Mouse (Mus musculus): ENCODE measurements around the gene Tmco1. TPM values are rescaled to one million over a fixed set of nuclear protein-coding genes. Genes with fewer than 3 reads are reported as not detected.
A peak's percentile ranks its signal among the peaks of the same experiment; 100 is the strongest.

The Tmco1 gene
- polyA plus RNA-seq, 1 experiment from 2014 or later: 81.5 TPM

GRCm38 (mm10) chr1:167349815-167350596 is 41.8 kb downstream of the Tmco1 start, which contains the start of gene Aldh9a1:
TSS of gene Aldh9a1 (plus strand) at chr1:167349991.
- no peaks in the 10 kb centered on the region for H3K9me3 ChIP-seq (ENCODE audit: control insufficient read depth, low read length)
- H3K9ac ChIP-seq (ENCODE audit: low read length): peak within 1 kb of the TSS; percentile 46
- peaks cover 5% of the 10 kb centered on the region; the same call in 1 of the 2 replicates for H3K36me3 ChIP-seq (ENCODE audit: control insufficient read depth, insufficient read depth, low read length)
- peak within 1 kb of the TSS; percentile 30; the same call in 1 of the 2 replicates for H3K27ac ChIP-seq (replicated peaks; ENCODE audit: low read depth, low read length)
- DNase-seq (ENCODE audit: low spot score) (peak; percentile 90), ATAC-seq (ENCODE audit: insufficient number of reproducible peaks, low FRiP score, low TSS enrichment, low read depth) (peak; percentile 97)
- no peaks in the 10 kb centered on the region for H3K27me3 ChIP-seq (ENCODE audit: control insufficient read depth, insufficient read depth, low read length)
- H3K4me1 ChIP-seq (ENCODE audit: control insufficient read depth, insufficient read depth, low read length): no peaks in the 10 kb centered on the region
- peak within 1 kb of the TSS; percentile 47 for H3K4me3 ChIP-seq (ENCODE audit: low read depth, low read length)
- WGBS: under 1% methylated on average over 55 of the region's 55 CpGs
- H3K4me2 ChIP-seq (ENCODE audit: low read depth, severe bottlenecking): peak within 1 kb of the TSS; percentile 65

- Histone ChIP-seq H3K4me2 (ENCODE audit: low read depth, severe bottlenecking) (peak overlapping the region; percentile 65), H3K27ac (replicated peaks; ENCODE audit: low read depth, low read length) (no peak overlapping the region), H3K27me3 (ENCODE audit: control insufficient read depth, insufficient read depth, low read length) (no peaks in the 10 kb centered on the region), H3K9ac (ENCODE audit: low read length) (peak overlapping the region; percentile 46), H3K4me3 (ENCODE audit: low read depth, low read length) (peak overlapping the region; percentile 47), H3K36me3 (ENCODE audit: control insufficient read depth, insufficient read depth, low read length) (peaks cover 7% of the 10 kb centered on the region; the same call in 1 of the 2 replicates), H3K9me3 (ENCODE audit: control insufficient read depth, low read length) (no peaks in the 10 kb centered on the region), H3K4me1 (ENCODE audit: control insufficient read depth, insufficient read depth, low read length) (no peaks in the 10 kb centered on the region)
- DNase-seq (ENCODE audit: low spot score) (no peak), ATAC-seq (ENCODE audit: insufficient number of reproducible peaks, low FRiP score, low TSS enrichment, low read depth) (no peak)
- WGBS: 29% methylated on average over 13 of the region's 13 CpGs
Measured at GRCm38 (mm10) chr1:167350597-167351415, 42.6 kb downstream of the Tmco1 start.

- Histone ChIP-seq H3K9ac (ENCODE audit: low read length) (no peak overlapping the region), H3K4me2 (ENCODE audit: low read depth, severe bottlenecking) (no peak overlapping the region), H3K4me3 (ENCODE audit: low read depth, low read length) (no peak overlapping the region), H3K36me3 (ENCODE audit: control insufficient read depth, insufficient read depth, low read length) (peaks cover 10% of the 10 kb centered on the region; the same call in 1 of the 2 replicates), H3K27me3 (ENCODE audit: control insufficient read depth, insufficient read depth, low read length) (no peaks in the 10 kb centered on the region), H3K27ac (replicated peaks; ENCODE audit: low read depth, low read length) (no peak overlapping the region), H3K4me1 (ENCODE audit: control insufficient read depth, insufficient read depth, low read length) (no peaks in the 10 kb centered on the region), H3K9me3 (ENCODE audit: control insufficient read depth, low read length) (no peaks in the 10 kb centered on the region)
- ATAC-seq (ENCODE audit: insufficient number of reproducible peaks, low FRiP score, low TSS enrichment, low read depth) (no peak), DNase-seq (ENCODE audit: low spot score) (no peak)
- WGBS: 92% methylated on average over 14 of the region's 14 CpGs
Measured at GRCm38 (mm10) chr1:167352403-167352802, 44.2 kb downstream of the Tmco1 start.

GRCm38 (mm10) chr1:167357387-167357786 is 49.2 kb downstream of the Tmco1 start:
- ATAC-seq (ENCODE audit: insufficient number of reproducible peaks, low FRiP score, low TSS enrichment, low read depth) (no peak), DNase-seq (ENCODE audit: low spot score) (no peak)
- H3K36me3 ChIP-seq (ENCODE audit: control insufficient read depth, insufficient read depth, low read length): peaks cover 10% of the 10 kb centered on the region; the same call in 1 of the 2 replicates
- H3K27ac ChIP-seq (replicated peaks; ENCODE audit: low read depth, low read length): no peak overlapping the region
- 95% methylated on average over 9 of the region's 9 CpGs for WGBS
- no peaks in the 10 kb centered on the region for H3K27me3 ChIP-seq (ENCODE audit: control insufficient read depth, insufficient read depth, low read length)
- no peaks in the 10 kb centered on the region for H3K4me1 ChIP-seq (ENCODE audit: control insufficient read depth, insufficient read depth, low read length)
- H3K9me3 ChIP-seq (ENCODE audit: control insufficient read depth, low read length): no peaks in the 10 kb centered on the region
- H3K9ac ChIP-seq (ENCODE audit: low read length): no peak overlapping the region
- H3K4me3 ChIP-seq (ENCODE audit: low read depth, low read length): no peak overlapping the region
- H3K4me2 ChIP-seq (ENCODE audit: low read depth, severe bottlenecking): no peak overlapping the region

- ATAC-seq (ENCODE audit: insufficient number of reproducible peaks, low FRiP score, low TSS enrichment, low read depth): no peak
- no peak for DNase-seq (ENCODE audit: low spot score)
- Histone ChIP-seq H3K4me2 (ENCODE audit: low read depth, severe bottlenecking) (no peak overlapping the region), H3K9ac (ENCODE audit: low read length) (no peak overlapping the region), H3K27ac (replicated peaks; ENCODE audit: low read depth, low read length) (no peak overlapping the region), H3K4me3 (ENCODE audit: low read depth, low read length) (no peak overlapping the region), H3K4me1 (ENCODE audit: control insufficient read depth, insufficient read depth, low read length) (no peaks in the 10 kb centered on the region), H3K36me3 (ENCODE audit: control insufficient read depth, insufficient read depth, low read length) (peaks cover 10% of the 10 kb centered on the region; the same call in 1 of the 2 replicates), H3K27me3 (ENCODE audit: control insufficient read depth, insufficient read depth, low read length) (no peaks in the 10 kb centered on the region), H3K9me3 (ENCODE audit: control insufficient read depth, low read length) (no peaks in the 10 kb centered on the region)
- 85% methylated on average over 9 of the region's 9 CpGs for WGBS
Measured at GRCm38 (mm10) chr1:167358731-167359130, 50.6 kb downstream of the Tmco1 start.

- Histone ChIP-seq H3K4me2 (ENCODE audit: low read depth, severe bottlenecking) (no peak overlapping the region), H3K27ac (replicated peaks; ENCODE audit: low read depth, low read length) (no peak overlapping the region), H3K27me3 (ENCODE audit: control insufficient read depth, insufficient read depth, low read length) (no peaks in the 10 kb centered on the region), H3K9ac (ENCODE audit: low read length) (no peak overlapping the region), H3K9me3 (ENCODE audit: control insufficient read depth, low read length) (no peaks in the 10 kb centered on the region), H3K36me3 (ENCODE audit: control insufficient read depth, insufficient read depth, low read length) (peaks cover 3% of the 10 kb centered on the region; the same call in 1 of the 2 replicates), H3K4me1 (ENCODE audit: control insufficient read depth, insufficient read depth, low read length) (no peaks in the 10 kb centered on the region), H3K4me3 (ENCODE audit: low read depth, low read length) (no peak overlapping the region)
- DNase-seq (ENCODE audit: low spot score) (no peak), ATAC-seq (ENCODE audit: insufficient number of reproducible peaks, low FRiP score, low TSS enrichment, low read depth) (no peak)
- WGBS: 80% methylated on average over 4 of the region's 4 CpGs
Measured at GRCm38 (mm10) chr1:167360268-167360667, 52.1 kb downstream of the Tmco1 start.

GRCm38 (mm10) chr1:167362819-167363218 is 54.6 kb downstream of the Tmco1 start:
- ATAC-seq (ENCODE audit: insufficient number of reproducible peaks, low FRiP score, low TSS enrichment, low read depth): no peak
- Histone ChIP-seq H3K4me1 (ENCODE audit: control insufficient read depth, insufficient read depth, low read length) (no peaks in the 10 kb centered on the region), H3K9me3 (ENCODE audit: control insufficient read depth, low read length) (no peaks in the 10 kb centered on the region), H3K9ac (ENCODE audit: low read length) (no peak overlapping the region), H3K4me2 (ENCODE audit: low read depth, severe bottlenecking) (no peak overlapping the region), H3K36me3 (ENCODE audit: control insufficient read depth, insufficient read depth, low read length) (no peaks in the 10 kb centered on the region; the same call in 1 of the 2 replicates), H3K27me3 (ENCODE audit: control insufficient read depth, insufficient read depth, low read length) (no peaks in the 10 kb centered on the region), H3K4me3 (ENCODE audit: low read depth, low read length) (no peak overlapping the region), H3K27ac (replicated peaks; ENCODE audit: low read depth, low read length) (no peak overlapping the region)
- 80% methylated on average over 4 of the region's 4 CpGs for WGBS
- DNase-seq (ENCODE audit: low spot score): no peak

GRCm38 (mm10) chr1:167363322-167363721 is 55.1 kb downstream of the Tmco1 start:
- H3K27me3 ChIP-seq (ENCODE audit: control insufficient read depth, insufficient read depth, low read length): no peaks in the 10 kb centered on the region
- DNase-seq (ENCODE audit: low spot score) (no peak), ATAC-seq (ENCODE audit: insufficient number of reproducible peaks, low FRiP score, low TSS enrichment, low read depth) (no peak)
- H3K4me3 ChIP-seq (ENCODE audit: low read depth, low read length): no peak overlapping the region
- no peak overlapping the region for H3K4me2 ChIP-seq (ENCODE audit: low read depth, severe bottlenecking)
- H3K4me1 ChIP-seq (ENCODE audit: control insufficient read depth, insufficient read depth, low read length): no peaks in the 10 kb centered on the region
- H3K9me3 ChIP-seq (ENCODE audit: control insufficient read depth, low read length): no peaks in the 10 kb centered on the region
- H3K36me3 ChIP-seq (ENCODE audit: control insufficient read depth, insufficient read depth, low read length): no peaks in the 10 kb centered on the region; the same call in 1 of the 2 replicates
- no peak overlapping the region for H3K9ac ChIP-seq (ENCODE audit: low read length)
- WGBS: 73% methylated on average over 5 of the region's 5 CpGs
- no peak overlapping the region for H3K27ac ChIP-seq (replicated peaks; ENCODE audit: low read depth, low read length)
